Mouse (Mus musculus): Measurements from ENCODE around the gene Zbed6. TPM values are rescaled to one million over a fixed set of nuclear protein-coding genes. Genes with fewer than 3 reads are reported as not detected.

Gene Zbed6
- total RNA-seq, 2 experiments from 2014 or later: 2.8 to 5.0 TPM

Other genes with a start within 250 kb of the Zbed6 start
- gene Sox13, start 236.5 kb downstream of the Zbed6 start, total RNA-seq (2021): 10 to 100 TPM; 16.1 to 16.7 TPM
- gene Snrpe, start 50.6 kb downstream of the Zbed6 start, total RNA-seq (2021): 10 to 100 TPM; 72.0 to 79.2 TPM
- 10 to 100 TPM; 17.8 to 18.4 TPM for gene Gm38394, start 433 bp upstream of the Zbed6 start, total RNA-seq (2021)
- gene Lax1, start 29.2 kb upstream of the Zbed6 start, total RNA-seq (2021): under 1 TPM; 0.22 to 0.33 TPM
- gene Atp2b4, start 140.2 kb upstream of the Zbed6 start, total RNA-seq (2021): 10 to 100 TPM; 19.5 to 23.7 TPM
- gene Optc, start 247.1 kb upstream of the Zbed6 start, total RNA-seq (2021): under 1 TPM; 0.42 to 0.65 TPM